Mouse (Mus musculus) limb, embryonic 14.5 days (tissue): ENCODE measurements around the gene Mdfi. TPM values are rescaled to one million over a fixed set of nuclear protein-coding genes. Genes with fewer than 3 reads are reported as not detected.

Experiments used
- ATAC-seq: fragments of 200-750 bp; cut with Nextera tagmentation; 2 replicates; pipeline ENCODE4 v1.8.0; 2017; ENCODE audit warnings: low read depth, moderate number of reproducible peaks, moderate TSS enrichment; ENCODE audit not compliant: low FRiP score
- DNase-seq: peaks from one replicate; pipeline ENCODE4 v3.0.0-alpha.2; 2015; ENCODE audit warnings: low spot score
- H3K27ac ChIP-seq: fragments of 300-500 bp; sonication (generic); replicated peaks from 2 replicates; pipeline ENCODE4 v1.5.1; 2014; ENCODE audit warnings: low read depth, mild to moderate bottlenecking, low read length, moderate library complexity, mixed read lengths
- H3K27me3 ChIP-seq: fragments of 300-500 bp; sonication (generic); 2 replicates; pipeline ENCODE4 v1.6.1; 2014; ENCODE audit warnings: low read length, mixed read lengths; ENCODE audit not compliant: control insufficient read depth, insufficient read depth
- H3K36me3 ChIP-seq: fragments of 300-500 bp; sonication (generic); 2 replicates; pipeline ENCODE4 v1.6.1; 2014; ENCODE audit warnings: mild to moderate bottlenecking, low read length, moderate library complexity, mixed read lengths; ENCODE audit not compliant: control insufficient read depth, insufficient read depth
- H3K4me1 ChIP-seq: fragments of 300-500 bp; sonication (generic); 2 replicates; pipeline ENCODE4 v1.6.1; 2014; ENCODE audit warnings: antibody characterized with exemption, low read length, mixed read lengths; ENCODE audit not compliant: control insufficient read depth, insufficient read depth
- H3K4me2 ChIP-seq: fragments of 300-500 bp; sonication (generic); replicated peaks from 2 replicates; pipeline ENCODE4 v1.6.1; 2014; ENCODE audit warnings: low read depth, mild to moderate bottlenecking, low read length, moderate library complexity; ENCODE audit not compliant: severe bottlenecking
- H3K4me3 ChIP-seq: fragments of 300-500 bp; sonication (generic); replicated peaks from 2 replicates; pipeline ENCODE4 v1.5.1; 2014; ENCODE audit warnings: low read length
- H3K9ac ChIP-seq: fragments of 300-500 bp; sonication (generic); 2 replicates; pipeline ENCODE4 v1.6.1; 2014; ENCODE audit warnings: mild to moderate bottlenecking, low read depth, low read length, moderate library complexity; ENCODE audit not compliant: severe bottlenecking
- H3K9me3 ChIP-seq: fragments of 300-500 bp; sonication (generic); 2 replicates; pipeline ENCODE4 v1.6.1; 2016; ENCODE audit warnings: low read length; ENCODE audit not compliant: control insufficient read depth
- POLR2A ChIP-seq: fragments of 200-500 bp; IDR thresholded peaks from 2 replicates; pipeline ENCODE4 v1.8.0; 2012; ENCODE audit warnings: inconsistent platforms, mild to moderate bottlenecking, moderate library complexity, borderline replicate concordance; ENCODE audit not compliant: insufficient read depth, insufficient read length; ENCODE audit errors: extremely low read depth
- WGBS: fragments of 180-500 bp; shearing (Covaris S2); extraction: QIAGEN DNeasy Blood & Tissue Kit; methylation state at CpG from one replicate; pipeline ENCODE4 v1.1.7; 2014; 5-methylcytosine and 5-hydroxymethylcytosine counted together
- polyA plus RNA-seq, 2 experiments: library from polyadenylated mRNA; depleted of rRNA in 1 of 2; stranded (reverse) in 1 of 2; unstranded in 1 of 2; fragments of >200 nt; fragmentation: Nextera tagmentation in 1 of 2; extraction: Ambion mirVana in 1 of 2; gene quantifications; 2 replicates each; pipeline versions ENCODE4 v1.2.1 to v1.2.3; 2012 to 2014

Mdfi gene
- polyA plus RNA-seq, 2 experiments: 57.5 to 281 TPM

GRCm38 (mm10) chr17:47783445-47784223 is 50.9 kb downstream of the Mdfi start:
- Histone ChIP-seq H3K36me3 (no peaks in the 10 kb centered on the region), H3K27ac (no peak overlapping the region), H3K4me1 (peaks cover 9% of the 10 kb centered on the region), H3K9ac (no peak overlapping the region), H3K4me3 (no peak overlapping the region), H3K27me3 (no peaks in the 10 kb centered on the region), H3K4me2 (no peak overlapping the region), H3K9me3 (no peaks in the 10 kb centered on the region)
- 70% methylated on average over 8 of the region's 8 CpGs for WGBS
- no peak for TF ChIP-seq POLR2A
- ATAC-seq: no peak
- no peak for DNase-seq

- WGBS: 76% methylated on average over 3 of the region's 3 CpGs
- no peak for ATAC-seq
- TF ChIP-seq POLR2A: no peak
Measured at GRCm38 (mm10) chr17:47782486-47782885, 52.0 kb downstream of the Mdfi start.

GRCm38 (mm10) chr17:47780470-47780869 is 54.0 kb downstream of the Mdfi start:
- ATAC-seq (no peak), DNase-seq (no peak)
- no peak overlapping the region for H3K4me2 ChIP-seq
- no peaks in the 10 kb centered on the region for H3K27me3 ChIP-seq
- H3K9ac ChIP-seq: no peak overlapping the region
- no peak for TF ChIP-seq POLR2A
- H3K9me3 ChIP-seq: no peaks in the 10 kb centered on the region
- no peak overlapping the region for H3K27ac ChIP-seq
- H3K36me3 ChIP-seq: no peaks in the 10 kb centered on the region
- peaks cover 6% of the 10 kb centered on the region; the same call in 1 of the 2 replicates for H3K4me1 ChIP-seq
- WGBS: 77% methylated on average over 10 of the region's 10 CpGs
- no peak overlapping the region for H3K4me3 ChIP-seq

More at GRCm38 (mm10) chr17:47782486-47782885, 52.0 kb downstream of the Mdfi start:
- Histone ChIP-seq H3K4me3 (no peak overlapping the region), H3K9ac (no peak overlapping the region), H3K9me3 (no peaks in the 10 kb centered on the region), H3K36me3 (no peaks in the 10 kb centered on the region), H3K4me2 (no peak overlapping the region), H3K27me3 (no peaks in the 10 kb centered on the region), H3K4me1 (0 out of 2 replicates have a peak, but pooled peaks cover under 1% of the 10 kb centered on the region), H3K27ac (no peak overlapping the region)
- no peak for DNase-seq

- H3K9me3 ChIP-seq: no peaks in the 10 kb centered on the region
- no peak overlapping the region for H3K9ac ChIP-seq
- peaks cover 13% of the 10 kb centered on the region for H3K4me1 ChIP-seq
- TF ChIP-seq POLR2A: no peak
- ATAC-seq (peak; percentile 35; the same call in 1 of the 2 replicates), DNase-seq (no peak)
- H3K4me2 ChIP-seq: no peak overlapping the region
- H3K36me3 ChIP-seq: no peaks in the 10 kb centered on the region
- H3K27me3 ChIP-seq: no peaks in the 10 kb centered on the region
- WGBS: 41% methylated on average over 2 of the region's 2 CpGs
- no peak overlapping the region for H3K4me3 ChIP-seq
- H3K27ac ChIP-seq: peak overlapping the region; percentile 56
Measured at GRCm38 (mm10) chr17:47777141-47777540, 57.4 kb downstream of the Mdfi start.

- TF ChIP-seq POLR2A: no peak
- WGBS: 18% methylated on average over 6 of the region's 6 CpGs
- ATAC-seq (0 out of 2 replicates have a peak, but pooled peaks have one; percentile 24), DNase-seq (no peak)
- Histone ChIP-seq H3K27me3 (no peaks in the 10 kb centered on the region), H3K36me3 (no peaks in the 10 kb centered on the region), H3K4me1 (peaks cover 13% of the 10 kb centered on the region), H3K9ac (0 out of 2 replicates have a peak overlapping the region, but pooled peaks have one; percentile 28), H3K9me3 (no peaks in the 10 kb centered on the region), H3K4me3 (no peak overlapping the region), H3K27ac (peak overlapping the region; percentile 58; the same call in 1 of the 2 replicates), H3K4me2 (no peak overlapping the region)
Measured at GRCm38 (mm10) chr17:47773604-47774003, 60.9 kb downstream of the Mdfi start.
